Mouse (Mus musculus) kidney, embryonic 16.5 days (tissue): Measurements from ENCODE around the gene Sash1. TPM values are rescaled to one million over a fixed set of nuclear protein-coding genes. Genes with fewer than 3 reads are reported as not detected.

Experiments
- ATAC-seq: fragments of 200-750 bp; cut with Nextera tagmentation; 2 replicates; pipeline ENCODE4 v1.8.0; 2017; ENCODE audit warnings: moderate TSS enrichment; ENCODE audit not compliant: low FRiP score, low TSS enrichment
- H3K27ac ChIP-seq: fragments of 300-500 bp; sonication (generic); 2 replicates; pipeline ENCODE4 v1.5.1; 2014; ENCODE audit warnings: low read length
- H3K27me3 ChIP-seq: fragments of 300-500 bp; sonication (generic); 2 replicates; pipeline ENCODE4 v1.6.1; 2014; ENCODE audit warnings: low read length, control low read depth, mixed read lengths; ENCODE audit not compliant: insufficient read depth
- H3K36me3 ChIP-seq: fragments of 300-500 bp; sonication (generic); 2 replicates; pipeline ENCODE4 v1.6.1; 2014; ENCODE audit warnings: low read length, control low read depth, mixed read lengths; ENCODE audit not compliant: insufficient read depth
- H3K4me1 ChIP-seq: fragments of 300-500 bp; sonication (generic); 2 replicates; pipeline ENCODE4 v1.6.1; 2014; ENCODE audit warnings: low read length, control low read depth, mixed read lengths; ENCODE audit not compliant: insufficient read depth
- H3K4me2 ChIP-seq: fragments of 300-500 bp; sonication (generic); replicated peaks from 2 replicates; pipeline ENCODE4 v1.6.1; 2014; ENCODE audit warnings: low read depth, low read length
- H3K4me3 ChIP-seq: fragments of 300-500 bp; sonication (generic); 2 replicates; pipeline ENCODE4 v1.5.1; 2014; ENCODE audit warnings: mild to moderate bottlenecking, low read length
- H3K9ac ChIP-seq: fragments of 300-500 bp; sonication (generic); replicated peaks from 2 replicates; pipeline ENCODE4 v1.6.1; 2014; ENCODE audit warnings: low read length
- H3K9me3 ChIP-seq: fragments of 300-500 bp; sonication (generic); 2 replicates; pipeline ENCODE4 v1.6.1; 2016; ENCODE audit warnings: low read length, control low read depth
- WGBS: fragments of 180-500 bp; shearing (Covaris S2); extraction: QIAGEN DNeasy Blood & Tissue Kit; methylation state at CpG from one replicate; pipeline ENCODE4 v1.1.7; 2014; 5-methylcytosine and 5-hydroxymethylcytosine counted together
- polyA plus RNA-seq: library from polyadenylated mRNA; unstranded; fragments of >200 nt; fragmentation: Nextera tagmentation; extraction: Ambion mirVana; gene quantifications from 2 replicates; pipeline ENCODE4 v1.2.1, GENCODE M21; 2015

The Sash1 gene
- polyA plus RNA-seq, 1 experiment from 2014 or later, result 3.1 TPM

DNA sequence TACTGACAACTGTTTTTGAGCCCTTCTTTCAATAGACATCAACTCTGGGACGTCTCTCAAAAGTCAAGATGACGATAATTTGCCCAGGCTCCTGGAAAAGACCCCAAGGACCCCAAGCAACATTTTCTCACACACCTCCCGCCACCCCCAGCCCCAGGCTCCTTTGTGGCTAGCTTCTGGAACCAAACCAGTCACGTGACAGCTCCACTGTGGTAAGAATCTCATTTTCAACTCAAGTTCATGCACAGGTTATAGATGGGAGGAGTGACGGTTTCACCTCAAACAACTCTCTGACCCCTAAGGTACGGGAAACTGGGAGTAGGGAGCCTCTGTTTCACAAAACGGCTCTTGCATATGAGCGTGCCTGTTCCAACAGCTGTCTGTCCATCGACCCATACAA, 25.2 kb downstream of the Sash1 start:
- no peak overlapping the region; the same call in 1 of the 2 replicates for H3K4me2 ChIP-seq
- H3K27me3 ChIP-seq, result no peaks in the 10 kb centered on the region
- H3K9ac ChIP-seq, result no peak overlapping the region
- peaks cover 11% of the 10 kb centered on the region for H3K4me1 ChIP-seq
- H3K4me3 ChIP-seq, result no peak overlapping the region
- WGBS, result 48% methylated on average over 9 of the region's 9 CpGs
- H3K9me3 ChIP-seq, result no peaks in the 10 kb centered on the region
- no peaks in the 10 kb centered on the region for H3K36me3 ChIP-seq
- ATAC-seq, result peak; percentile 67; the same call in 1 of the 2 replicates
- H3K27ac ChIP-seq, result no peak overlapping the region

GRCm38 (mm10) chr10:8858718-8859117, 27.2 kb downstream of the Sash1 start:
- no peaks in the 10 kb centered on the region for H3K36me3 ChIP-seq
- H3K4me1 ChIP-seq, result peaks cover 15% of the 10 kb centered on the region
- H3K27ac ChIP-seq, result no peak overlapping the region
- no peaks in the 10 kb centered on the region for H3K27me3 ChIP-seq
- WGBS, result 92% methylated on average over 7 of the region's 7 CpGs
- H3K4me3 ChIP-seq, result no peak overlapping the region
- no peaks in the 10 kb centered on the region for H3K9me3 ChIP-seq
- no peak overlapping the region for H3K4me2 ChIP-seq
- no peak for ATAC-seq
- H3K9ac ChIP-seq, result no peak overlapping the region

- no peaks in the 10 kb centered on the region for H3K9me3 ChIP-seq
- H3K4me2 ChIP-seq, result no peak overlapping the region
- ATAC-seq, result no peak
- peaks cover 21% of the 10 kb centered on the region for H3K4me1 ChIP-seq
- no peak overlapping the region for H3K27ac ChIP-seq
- WGBS, result 93% methylated on average over 2 of the region's 2 CpGs
- no peaks in the 10 kb centered on the region for H3K36me3 ChIP-seq
- no peak overlapping the region for H3K4me3 ChIP-seq
- no peak overlapping the region for H3K9ac ChIP-seq
- no peaks in the 10 kb centered on the region for H3K27me3 ChIP-seq
These were observed 28.9 kb downstream of the Sash1 start for GRCm38 (mm10) chr10:8856942-8857341.

DNA sequence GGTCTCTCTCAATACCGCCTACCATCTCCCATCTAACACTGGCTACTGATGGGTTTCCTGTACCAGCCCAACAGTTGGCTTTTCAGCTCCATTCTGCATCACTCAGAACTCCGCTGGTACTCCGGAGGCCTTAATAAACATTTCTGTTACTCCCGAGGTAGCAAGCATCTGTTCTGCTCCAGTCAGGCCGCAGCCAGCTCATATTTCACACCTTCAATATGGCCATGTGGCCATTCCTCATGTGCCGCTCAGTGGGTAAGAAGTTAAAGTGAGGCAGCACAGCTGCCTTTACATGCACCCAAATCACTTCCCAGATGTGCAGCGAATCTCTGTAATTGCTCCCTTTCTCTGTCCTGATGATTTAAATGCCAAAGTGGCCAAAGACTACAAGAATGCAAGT, 32.5 kb downstream of the Sash1 start:
- ATAC-seq, result no peak
- no peaks in the 10 kb centered on the region for H3K9me3 ChIP-seq

GRCm38 (mm10) chr10:8851625-8852024, 34.2 kb downstream of the Sash1 start:
- Histone ChIP-seq H3K27me3 (no peaks in the 10 kb centered on the region), H3K4me3 (no peak overlapping the region), H3K27ac (no peak overlapping the region), H3K36me3 (peaks cover 10% of the 10 kb centered on the region; the same call in 1 of the 2 replicates), H3K9me3 (no peaks in the 10 kb centered on the region), H3K4me1 (peaks cover 14% of the 10 kb centered on the region), H3K4me2 (no peak overlapping the region), H3K9ac (no peak overlapping the region)
- 84% methylated on average over 10 of the region's 10 CpGs for WGBS
- ATAC-seq, result no peak

More for the DNA sequence above, 32.5 kb downstream of the Sash1 start:
- no peak overlapping the region for H3K9ac ChIP-seq
- H3K4me1 ChIP-seq, result peaks cover 14% of the 10 kb centered on the region
- H3K4me2 ChIP-seq, result no peak overlapping the region
- H3K27me3 ChIP-seq, result no peaks in the 10 kb centered on the region
- H3K36me3 ChIP-seq, result peaks cover 7% of the 10 kb centered on the region; the same call in 1 of the 2 replicates
- H3K4me3 ChIP-seq, result no peak overlapping the region
- 45% methylated on average over 7 of the region's 7 CpGs for WGBS
- H3K27ac ChIP-seq, result no peak overlapping the region

GRCm38 (mm10) chr10:8847974-8848373, 37.9 kb downstream of the Sash1 start:
- ATAC-seq, result no peak
- Histone ChIP-seq H3K36me3 (peaks cover 10% of the 10 kb centered on the region; the same call in 1 of the 2 replicates), H3K9me3 (no peaks in the 10 kb centered on the region; the same call in 1 of the 2 replicates), H3K4me2 (no peak overlapping the region), H3K4me1 (peaks cover 3% of the 10 kb centered on the region; the same call in 1 of the 2 replicates), H3K4me3 (no peak overlapping the region), H3K9ac (no peak overlapping the region), H3K27ac (no peak overlapping the region), H3K27me3 (no peaks in the 10 kb centered on the region)
- WGBS, result 67% methylated on average over 4 of the region's 4 CpGs

- H3K4me2 ChIP-seq, result no peak overlapping the region
- H3K9me3 ChIP-seq, result no peaks in the 10 kb centered on the region; the same call in 1 of the 2 replicates
- peaks cover 10% of the 10 kb centered on the region; the same call in 1 of the 2 replicates for H3K36me3 ChIP-seq
- H3K27ac ChIP-seq, result no peak overlapping the region
- ATAC-seq, result no peak
- 95% methylated on average over 10 of the region's 10 CpGs for WGBS
- no peaks in the 10 kb centered on the region for H3K27me3 ChIP-seq
- H3K9ac ChIP-seq, result no peak overlapping the region
- H3K4me3 ChIP-seq, result no peak overlapping the region
- peaks cover 3% of the 10 kb centered on the region; the same call in 1 of the 2 replicates for H3K4me1 ChIP-seq
These were observed 39.6 kb downstream of the Sash1 start for GRCm38 (mm10) chr10:8846258-8846657.

DNA sequence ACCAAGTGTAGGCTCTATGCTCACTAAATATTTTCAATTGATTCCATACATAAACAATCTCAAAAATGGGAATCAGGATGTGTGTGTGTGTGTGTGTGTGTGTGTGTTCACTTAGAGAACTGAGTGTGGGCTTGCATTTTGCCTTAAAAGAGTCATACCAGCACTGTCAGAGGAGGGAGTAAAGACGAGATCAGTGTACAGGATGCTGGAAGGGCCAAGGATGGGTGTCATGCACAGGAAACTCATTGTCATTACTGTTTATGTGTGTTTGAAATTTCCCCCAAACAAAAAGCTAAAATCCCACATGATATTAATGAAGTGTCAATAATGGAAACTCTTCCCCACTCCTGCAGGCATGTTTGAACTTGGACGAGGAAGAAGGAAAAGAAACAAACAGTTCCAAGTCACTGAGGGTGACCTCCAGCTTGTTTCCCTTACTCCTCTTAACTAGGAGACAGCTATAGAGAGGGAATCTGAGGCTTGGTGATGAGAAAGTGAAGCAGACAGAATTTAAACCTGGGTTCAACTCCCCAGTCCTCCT, 40.6 kb downstream of the Sash1 start:
- H3K4me1 ChIP-seq, result no peaks in the 10 kb centered on the region
- H3K9me3 ChIP-seq, result no peaks in the 10 kb centered on the region; the same call in 1 of the 2 replicates
- 66% methylated on average over 2 of the region's 2 CpGs for WGBS
- ATAC-seq, result no peak
- H3K4me2 ChIP-seq, result no peak overlapping the region
- H3K27ac ChIP-seq, result no peak overlapping the region
- peaks cover 10% of the 10 kb centered on the region; the same call in 1 of the 2 replicates for H3K36me3 ChIP-seq
- no peak overlapping the region for H3K9ac ChIP-seq
- H3K27me3 ChIP-seq, result no peaks in the 10 kb centered on the region
- H3K4me3 ChIP-seq, result no peak overlapping the region

GRCm38 (mm10) chr10:8839956-8840355, 45.9 kb downstream of the Sash1 start:
- no peaks in the 10 kb centered on the region for H3K27me3 ChIP-seq
- no peaks in the 10 kb centered on the region for H3K4me1 ChIP-seq

GRCm38 (mm10) chr10:8833816-8834464, 51.9 kb downstream of the Sash1 start:
- WGBS, result 95% methylated on average over 17 of the region's 17 CpGs
- no peak overlapping the region for H3K9ac ChIP-seq
- no peak overlapping the region for H3K4me2 ChIP-seq
- H3K9me3 ChIP-seq, result 0 out of 2 replicates have a peak, but pooled peaks cover 2% of the 10 kb centered on the region
- H3K27ac ChIP-seq, result no peak overlapping the region
- 0 out of 2 replicates have a peak, but pooled peaks cover 4% of the 10 kb centered on the region for H3K4me1 ChIP-seq
- no peak for ATAC-seq
- H3K27me3 ChIP-seq, result no peaks in the 10 kb centered on the region
- H3K4me3 ChIP-seq, result no peak overlapping the region
- H3K36me3 ChIP-seq, result no peaks in the 10 kb centered on the region

More at GRCm38 (mm10) chr10:8839956-8840355, 45.9 kb downstream of the Sash1 start:
- Histone ChIP-seq H3K9me3 (peaks cover 2% of the 10 kb centered on the region; the same call in 1 of the 2 replicates), H3K27ac (no peak overlapping the region), H3K9ac (no peak overlapping the region), H3K36me3 (no peaks in the 10 kb centered on the region), H3K4me2 (no peak overlapping the region), H3K4me3 (no peak overlapping the region)
- no peak for ATAC-seq
- WGBS, result 65% methylated on average over 3 of the region's 3 CpGs
